Mouse (Mus musculus) cortical plate, adult 2 months (tissue): ENCODE results near the gene Prex1.

Experiments used
- CTCF ChIP-seq: fragments of 200-500 bp; IDR thresholded peaks from 2 replicates; pipeline ENCODE4 v1.5.1; 2011; ENCODE audit warnings: mild to moderate bottlenecking, control low read depth, low read length; ENCODE audit not compliant: insufficient read depth; ENCODE audit errors: extremely low read depth
- POLR2A ChIP-seq: fragments of 200-500 bp; IDR thresholded peaks from 2 replicates; pipeline ENCODE4 v1.6.1; 2011; ENCODE audit warnings: mild to moderate bottlenecking, low read length, control low read depth; ENCODE audit not compliant: insufficient read depth; ENCODE audit errors: extremely low read depth

DNA sequence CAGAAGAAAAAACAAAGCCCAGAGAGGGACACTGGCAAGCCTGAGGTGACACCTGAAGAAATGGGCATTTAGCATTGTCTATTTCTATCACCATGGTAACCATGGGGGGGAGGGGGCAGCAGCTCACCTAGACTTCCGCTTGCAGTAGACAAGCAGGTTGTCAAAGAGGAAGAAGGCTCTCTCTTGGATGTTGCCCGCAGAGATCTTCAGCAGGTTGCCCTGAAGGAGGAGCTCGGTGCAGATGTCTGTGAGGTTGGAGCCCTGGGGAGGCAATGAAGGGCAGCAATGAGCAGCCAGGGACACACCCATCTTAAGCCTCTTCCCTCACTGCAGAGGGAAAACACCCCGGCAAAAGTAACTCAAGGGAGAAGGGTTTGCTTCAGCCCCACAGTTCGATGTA, 95.9 kb downstream of the Prex1 start:
- TF ChIP-seq CTCF (no peak), POLR2A (no peak)
